Mouse (Mus musculus) neural tube, embryonic 11.5 days (tissue): ENCODE results near the gene Susd1. TPM values are rescaled to one million over a fixed set of nuclear protein-coding genes. Genes with fewer than 3 reads are reported as not detected.

Experiments used
- ATAC-seq: fragments of 200-750 bp; cut with Nextera tagmentation; 2 replicates; pipeline ENCODE4 v1.8.0; 2017; ENCODE audit warnings: moderate number of reproducible peaks, mild to moderate bottlenecking, moderate TSS enrichment, moderate library complexity; ENCODE audit not compliant: insufficient read depth, low FRiP score, low TSS enrichment
- DNase-seq: peaks from one replicate; pipeline ENCODE4 v3.0.0-alpha.2; 2015; ENCODE audit warnings: low spot score
- H3K27ac ChIP-seq: fragments of 300-500 bp; sonication (generic); 2 replicates; pipeline ENCODE4 v1.5.1; 2014; ENCODE audit warnings: low read depth, mild to moderate bottlenecking, low read length
- H3K27me3 ChIP-seq: fragments of 300-500 bp; sonication (generic); 2 replicates; pipeline ENCODE4 v1.6.1; 2014; ENCODE audit warnings: mild to moderate bottlenecking, low read length, mixed read lengths; ENCODE audit not compliant: control insufficient read depth, insufficient read depth
- H3K36me3 ChIP-seq: fragments of 300-500 bp; sonication (generic); 2 replicates; pipeline ENCODE4 v1.6.1; 2014; ENCODE audit warnings: mild to moderate bottlenecking, low read length, moderate library complexity, mixed read lengths; ENCODE audit not compliant: control insufficient read depth, insufficient read depth
- H3K4me1 ChIP-seq: fragments of 300-500 bp; sonication (generic); 2 replicates; pipeline ENCODE4 v1.6.1; 2014; ENCODE audit warnings: low read length, mixed read lengths; ENCODE audit not compliant: control insufficient read depth, insufficient read depth
- H3K4me2 ChIP-seq: fragments of 300-500 bp; sonication (generic); 2 replicates; pipeline ENCODE4 v1.6.1; 2014; ENCODE audit warnings: low read depth, mild to moderate bottlenecking, moderate library complexity
- H3K4me3 ChIP-seq: fragments of 300-500 bp; sonication (generic); 2 replicates; pipeline ENCODE4 v1.5.1; 2014; ENCODE audit warnings: low read depth, low read length
- H3K9ac ChIP-seq: fragments of 300-500 bp; sonication (generic); 2 replicates; pipeline ENCODE4 v1.6.1; 2014; ENCODE audit warnings: mild to moderate bottlenecking, low read length
- H3K9me3 ChIP-seq: fragments of 300-500 bp; sonication (generic); 2 replicates; pipeline ENCODE4 v1.6.1; 2016; ENCODE audit warnings: low read length; ENCODE audit not compliant: control insufficient read depth
- WGBS: fragments of 180-500 bp; shearing (Covaris S2); extraction: QIAGEN DNeasy Blood & Tissue Kit; methylation state at CpG from one replicate; pipeline ENCODE4 v1.1.7; 2014; 5-methylcytosine and 5-hydroxymethylcytosine counted together
- polyA plus RNA-seq: library from polyadenylated mRNA; unstranded; fragments of >200 nt; fragmentation: Nextera tagmentation; extraction: Ambion mirVana; gene quantifications from 2 replicates; pipeline ENCODE4 v1.2.1, GENCODE M21; 2014

The Susd1 gene
- polyA plus RNA-seq, 1 experiment from 2014 or later, result 0.81 TPM

DNA sequence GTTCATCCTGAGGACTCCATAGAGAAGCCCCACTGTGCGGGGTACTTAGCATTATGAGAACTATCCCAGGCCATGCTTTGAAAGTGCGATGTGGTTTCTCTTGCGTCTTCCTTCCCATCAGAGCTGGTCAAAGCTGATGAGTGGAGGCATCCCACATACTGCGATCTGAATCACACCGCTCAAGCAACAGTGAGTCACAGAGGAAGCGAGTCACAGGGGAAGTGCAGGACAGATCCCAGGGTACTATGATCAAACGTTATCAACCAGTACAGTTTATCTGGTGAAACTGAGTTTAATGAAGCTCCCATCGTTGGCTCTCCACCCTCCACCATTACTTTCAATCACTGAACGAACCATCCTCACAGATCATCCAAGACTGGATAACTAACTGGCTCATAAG lies 72.2 kb downstream of the Susd1 start:
- 89% methylated on average over 9 of the region's 9 CpGs for WGBS
- H3K27ac ChIP-seq, result no peak overlapping the region

DNA sequence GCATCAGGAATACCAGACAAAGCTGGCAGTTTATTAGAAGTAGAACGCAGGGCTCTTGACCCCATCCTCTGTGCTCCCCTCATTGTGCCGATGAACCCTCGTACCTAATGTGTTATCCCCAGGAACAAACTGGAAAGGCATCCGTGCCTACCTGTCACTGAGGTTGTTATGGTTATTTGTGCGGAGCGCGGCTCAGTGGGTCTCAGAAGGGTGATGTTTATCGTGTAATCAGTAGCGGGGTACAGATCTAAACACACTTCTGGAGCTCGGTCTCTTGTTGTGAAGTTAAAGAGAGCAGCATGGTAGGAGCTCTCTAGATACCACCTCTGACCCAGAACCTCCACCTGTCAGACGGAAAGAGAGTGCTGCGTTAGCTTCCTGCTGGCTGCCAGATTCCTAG lies 72.9 kb downstream of the Susd1 start:
- Histone ChIP-seq H3K4me3 (no peak overlapping the region), H3K4me2 (no peak overlapping the region), H3K27me3 (no peaks in the 10 kb centered on the region), H3K27ac (no peak overlapping the region), H3K36me3 (no peaks in the 10 kb centered on the region), H3K9me3 (no peaks in the 10 kb centered on the region), H3K9ac (no peak overlapping the region), H3K4me1 (no peaks in the 10 kb centered on the region)
- ATAC-seq, result no peak
- no peak for DNase-seq
- 93% methylated on average over 12 of the region's 12 CpGs for WGBS

More for the DNA sequence above, 72.2 kb downstream of the Susd1 start:
- Histone ChIP-seq H3K4me3 (no peak overlapping the region), H3K9me3 (no peaks in the 10 kb centered on the region), H3K4me2 (no peak overlapping the region), H3K36me3 (no peaks in the 10 kb centered on the region), H3K27me3 (no peaks in the 10 kb centered on the region), H3K4me1 (no peaks in the 10 kb centered on the region), H3K9ac (no peak overlapping the region)
- DNase-seq, result no peak
- no peak for ATAC-seq

DNA sequence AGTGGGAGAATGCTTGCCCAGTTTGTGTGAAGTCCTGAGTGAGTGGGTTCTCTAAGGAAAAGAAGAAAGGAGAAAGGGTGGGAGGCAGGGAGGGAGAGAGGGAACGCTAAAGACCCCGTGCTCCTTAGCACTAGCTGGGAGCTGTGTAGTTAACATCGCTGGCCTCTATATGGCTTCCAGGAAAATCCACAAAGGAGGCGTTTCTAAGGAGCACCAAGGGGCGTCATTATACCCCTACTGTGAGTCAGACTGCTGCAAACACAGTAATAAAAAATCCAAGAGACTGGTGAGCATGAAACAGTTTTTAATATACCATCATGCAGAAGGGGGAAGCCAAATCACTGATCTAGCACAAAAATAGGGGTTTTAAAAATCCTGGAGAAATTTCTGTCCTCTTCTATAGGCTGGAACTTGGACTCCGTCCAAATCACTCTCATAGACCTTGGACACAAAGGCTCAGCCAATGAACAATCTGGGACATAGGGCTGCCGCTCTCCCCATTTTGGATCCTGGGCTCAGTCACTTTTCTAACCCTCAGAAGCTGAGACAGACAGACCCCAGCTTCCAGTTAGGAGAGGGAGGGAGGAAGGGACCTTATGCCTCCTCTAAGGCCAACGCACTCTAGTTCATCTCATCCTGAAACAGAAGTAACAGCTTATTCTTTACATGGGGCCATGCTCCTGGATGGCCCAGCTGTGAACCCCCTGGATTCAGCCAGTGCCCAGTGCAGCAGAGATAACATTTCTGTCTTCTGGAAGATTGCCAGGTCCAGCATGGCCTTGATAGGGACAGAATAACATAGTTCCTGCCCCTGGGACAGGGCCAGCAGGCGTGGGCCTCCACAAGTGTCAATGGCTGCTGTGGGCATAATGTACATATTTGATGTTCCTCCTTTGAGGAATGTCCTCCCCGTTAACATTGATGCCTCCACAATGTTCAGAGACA lies 73.9 kb downstream of the Susd1 start:
- H3K9ac ChIP-seq, result no peak overlapping the region
- ATAC-seq (no peak), DNase-seq (no peak)
- H3K27ac ChIP-seq, result no peak overlapping the region
- H3K27me3 ChIP-seq, result no peaks in the 10 kb centered on the region
- H3K4me1 ChIP-seq, result no peaks in the 10 kb centered on the region
- H3K4me3 ChIP-seq, result no peak overlapping the region
- WGBS, result 59% methylated on average over 10 of the region's 10 CpGs
- H3K36me3 ChIP-seq, result no peaks in the 10 kb centered on the region
- H3K9me3 ChIP-seq, result no peaks in the 10 kb centered on the region
- H3K4me2 ChIP-seq, result no peak overlapping the region

DNA sequence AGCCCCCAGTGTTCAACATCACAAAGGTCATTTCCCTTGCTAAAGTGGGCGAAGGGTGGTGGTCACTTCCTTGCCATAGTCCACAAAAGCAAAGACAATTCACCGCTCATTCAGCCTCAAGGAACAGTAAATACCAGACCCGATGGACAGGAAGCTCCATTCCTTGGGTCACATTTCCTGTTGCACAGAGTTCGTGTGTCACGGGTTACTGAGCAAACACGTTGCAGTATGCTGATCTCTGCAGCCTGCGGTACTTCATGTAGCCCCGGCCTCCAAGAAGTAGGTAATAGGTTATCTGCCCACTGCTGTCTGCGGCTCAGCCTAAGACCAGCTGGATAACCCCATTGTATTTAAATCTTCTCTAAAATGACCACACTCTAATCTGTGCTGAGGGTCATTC lies 75.4 kb downstream of the Susd1 start:
- Histone ChIP-seq H3K4me1 (no peaks in the 10 kb centered on the region), H3K4me2 (no peak overlapping the region), H3K27ac (no peak overlapping the region), H3K9ac (no peak overlapping the region), H3K4me3 (no peak overlapping the region), H3K9me3 (no peaks in the 10 kb centered on the region), H3K27me3 (no peaks in the 10 kb centered on the region), H3K36me3 (no peaks in the 10 kb centered on the region)
- DNase-seq, result no peak
- WGBS, result 65% methylated on average over 9 of the region's 9 CpGs
- ATAC-seq, result no peak

DNA sequence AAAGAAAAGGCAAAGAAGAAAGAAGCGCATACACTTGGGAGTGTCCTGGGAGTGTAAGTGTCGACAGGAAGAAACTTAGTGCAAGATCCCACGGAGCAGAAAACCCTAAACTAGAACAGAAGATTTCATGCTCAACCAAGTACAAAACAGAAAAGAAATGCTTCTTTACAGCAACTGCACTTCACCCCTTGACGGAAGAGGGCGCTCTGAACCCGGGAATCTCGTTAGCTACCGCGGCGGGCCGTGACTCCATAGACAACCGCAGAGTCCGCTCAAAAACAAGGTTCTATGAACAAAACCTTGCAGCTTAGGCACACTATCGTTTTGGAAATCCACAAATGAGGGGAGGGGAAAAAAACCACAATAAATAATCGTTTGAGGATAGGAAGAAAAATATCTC lies 77.7 kb downstream of the Susd1 start:
- Histone ChIP-seq H3K4me2 (no peak overlapping the region), H3K36me3 (no peaks in the 10 kb centered on the region), H3K27me3 (no peaks in the 10 kb centered on the region), H3K4me3 (no peak overlapping the region), H3K4me1 (no peaks in the 10 kb centered on the region), H3K9ac (no peak overlapping the region; the same call in 1 of the 2 replicates), H3K27ac (no peak overlapping the region), H3K9me3 (no peaks in the 10 kb centered on the region)
- 4% methylated on average over 15 of the region's 15 CpGs for WGBS
- ATAC-seq (0 out of 2 replicates have a peak, but pooled peaks have one; percentile 48), DNase-seq (peak; percentile 81)

DNA sequence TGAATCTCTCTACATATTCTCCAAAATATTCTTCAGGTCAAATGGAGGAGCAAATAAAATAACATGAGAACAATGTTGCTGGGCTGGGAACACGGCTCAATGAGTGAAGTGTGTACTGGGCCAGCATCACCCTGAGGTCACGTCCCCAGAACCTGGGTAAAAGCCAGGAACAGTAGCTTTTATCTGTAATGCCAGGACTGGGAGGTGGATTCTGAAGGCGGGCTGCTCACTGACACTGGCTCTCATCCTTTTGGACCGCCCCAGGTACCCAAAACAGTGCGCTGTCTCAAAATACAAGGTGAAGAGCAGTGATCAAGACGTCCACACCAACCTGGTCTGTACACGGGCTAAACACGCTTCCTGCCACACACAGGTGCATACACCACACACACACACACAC lies 78.5 kb downstream of the Susd1 start:
- Histone ChIP-seq H3K27ac (no peak overlapping the region), H3K27me3 (no peaks in the 10 kb centered on the region), H3K4me1 (no peaks in the 10 kb centered on the region), H3K9ac (no peak overlapping the region), H3K4me3 (no peak overlapping the region), H3K4me2 (no peak overlapping the region), H3K36me3 (no peaks in the 10 kb centered on the region), H3K9me3 (no peaks in the 10 kb centered on the region)
- ATAC-seq (no peak), DNase-seq (no peak)
- WGBS, result 88% methylated on average over 8 of the region's 8 CpGs

DNA sequence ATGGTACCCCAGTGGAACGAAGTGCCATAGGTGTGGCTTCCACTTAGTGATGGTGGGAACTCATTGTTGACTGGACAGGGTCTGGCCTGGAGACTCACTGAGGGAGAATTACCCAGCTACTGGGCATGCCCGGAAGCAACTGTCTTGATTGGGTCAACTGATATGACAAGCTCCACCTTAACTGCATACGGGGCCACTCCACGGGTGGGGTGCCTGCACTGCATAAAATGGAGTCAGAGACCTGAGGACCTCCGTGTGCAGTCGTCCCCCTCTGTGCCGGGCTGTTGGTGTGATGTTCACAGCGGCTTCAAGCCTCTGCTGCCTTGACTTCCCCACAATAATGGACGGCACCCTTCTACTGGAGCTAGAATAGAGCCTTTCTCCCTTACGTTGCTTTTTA lies 79.5 kb downstream of the Susd1 start:
- H3K4me3 ChIP-seq, result no peak overlapping the region
- H3K9me3 ChIP-seq, result no peaks in the 10 kb centered on the region
- H3K9ac ChIP-seq, result no peak overlapping the region
- no peaks in the 10 kb centered on the region for H3K4me1 ChIP-seq
- no peak for ATAC-seq
- no peak overlapping the region for H3K4me2 ChIP-seq
- H3K27me3 ChIP-seq, result no peaks in the 10 kb centered on the region
- no peaks in the 10 kb centered on the region for H3K36me3 ChIP-seq
- H3K27ac ChIP-seq, result no peak overlapping the region
- DNase-seq, result no peak
- 88% methylated on average over 10 of the region's 10 CpGs for WGBS

DNA sequence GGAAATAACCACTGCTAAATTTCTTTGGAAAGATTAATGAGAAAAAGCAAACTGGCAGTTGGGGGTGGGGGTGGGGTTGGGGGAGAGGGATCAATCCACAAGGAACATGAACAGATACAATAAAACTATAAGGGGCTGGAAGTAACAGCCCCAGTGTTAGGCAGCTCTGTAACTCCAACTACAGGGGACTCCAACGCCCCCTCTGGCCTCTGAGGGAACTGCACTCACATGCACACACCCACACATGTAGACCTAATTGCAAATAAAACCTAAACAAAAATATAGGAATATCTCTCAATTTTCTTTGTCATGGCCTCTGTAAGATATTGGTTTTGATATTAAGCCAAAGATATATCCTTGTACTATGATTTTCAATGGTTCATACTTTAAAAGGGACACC lies 83.0 kb downstream of the Susd1 start:
- no peaks in the 10 kb centered on the region for H3K4me1 ChIP-seq
- H3K27me3 ChIP-seq, result no peaks in the 10 kb centered on the region
- H3K4me3 ChIP-seq, result no peak overlapping the region
- DNase-seq (no peak), ATAC-seq (no peak)
- H3K36me3 ChIP-seq, result no peaks in the 10 kb centered on the region
- H3K4me2 ChIP-seq, result no peak overlapping the region
- no peak overlapping the region for H3K27ac ChIP-seq
- no peak overlapping the region for H3K9ac ChIP-seq
- H3K9me3 ChIP-seq, result no peaks in the 10 kb centered on the region
- 67% methylated on average over 1 of the region's 1 CpGs for WGBS

DNA sequence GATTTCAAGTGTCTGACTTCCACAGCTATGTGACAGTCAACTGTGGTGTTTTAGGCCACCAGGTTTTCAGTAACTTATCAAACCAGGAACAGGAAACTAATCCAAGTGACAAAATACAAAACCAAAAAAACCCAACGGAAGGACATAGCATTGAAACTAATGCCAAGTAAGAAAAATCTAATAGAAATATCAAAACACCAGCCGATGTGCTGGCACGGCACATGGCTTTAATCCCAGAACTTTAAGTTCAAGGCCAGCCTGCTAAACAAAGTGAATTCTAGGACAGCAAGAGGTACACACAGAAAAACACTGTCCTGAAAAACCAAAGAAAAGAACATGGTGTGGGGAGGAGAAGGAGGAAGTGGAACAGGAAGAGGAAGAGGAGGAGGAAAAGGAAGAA lies 83.8 kb downstream of the Susd1 start:
- WGBS, result 91% methylated on average over 3 of the region's 3 CpGs
- Histone ChIP-seq H3K9me3 (no peaks in the 10 kb centered on the region), H3K9ac (no peak overlapping the region), H3K4me2 (no peak overlapping the region), H3K4me3 (no peak overlapping the region), H3K27ac (no peak overlapping the region), H3K4me1 (no peaks in the 10 kb centered on the region), H3K27me3 (no peaks in the 10 kb centered on the region), H3K36me3 (no peaks in the 10 kb centered on the region)
- DNase-seq (no peak), ATAC-seq (no peak)
